Mouse (Mus musculus) MEL (cell line): ENCODE results near the gene Fam107b.

Experiments
- CTCF ChIP-seq, 3 experiments: IDR thresholded peaks in 2 of 3; conservative IDR thresholded peaks in 1 of 3; 2 replicates each; pipeline ENCODE4 v1.5.1; 2011 to 2012; ENCODE audit warnings: low read length in 3 of 3, low read depth in 2 of 3, mild to moderate bottlenecking in 2 of 3, improper control_type of control experiment in 1 of 3, inconsistent platforms in 1 of 3, mixed read lengths in 1 of 3, moderate library complexity in 1 of 3; ENCODE audit not compliant: control insufficient read depth in 1 of 3, insufficient read depth in 1 of 3, poor library complexity in 1 of 3, severe bottlenecking in 1 of 3
- ELF1 ChIP-seq: IDR thresholded peaks from 2 replicates; pipeline ENCODE4 v1.6.1; 2014; ENCODE audit warnings: low read depth, mild to moderate bottlenecking, inconsistent platforms, low read length, improper control_type of control experiment, moderate library complexity
- EP300 ChIP-seq, 2 experiments: IDR thresholded peaks; 2 replicates each; pipeline ENCODE4 v1.6.1; 2011; ENCODE audit warnings: improper control_type of control experiment in 2 of 2, low read length in 2 of 2, low read depth in 1 of 2, mild to moderate bottlenecking in 1 of 2
- GATA1 ChIP-seq: IDR thresholded peaks from 2 replicates; pipeline ENCODE4 v1.6.1; 2011; ENCODE audit warnings: low read depth, low read length, improper control_type of control experiment
- HCFC1 ChIP-seq: IDR thresholded peaks from 2 replicates; pipeline ENCODE4 v1.6.1; 2012; ENCODE audit warnings: low read depth, mild to moderate bottlenecking, inconsistent platforms, low read length, improper control_type of control experiment, moderate library complexity
- POLR2A ChIP-seq, 2 experiments: IDR thresholded peaks; 2 replicates each; pipeline ENCODE4 v1.6.1; 2011 to 2012; ENCODE audit warnings: low read length in 2 of 2, mild to moderate bottlenecking in 2 of 2, control low read depth in 1 of 2, improper control_type of control experiment in 1 of 2, low read depth in 1 of 2, moderate library complexity in 1 of 2; ENCODE audit not compliant: control insufficient read depth in 1 of 2, insufficient read depth in 1 of 2, poor library complexity in 1 of 2
- TAL1 ChIP-seq: IDR thresholded peaks from 2 replicates; pipeline ENCODE4 v1.6.1; 2012; ENCODE audit warnings: mild to moderate bottlenecking, inconsistent platforms, low read length, moderate library complexity, mixed read lengths

DNA sequence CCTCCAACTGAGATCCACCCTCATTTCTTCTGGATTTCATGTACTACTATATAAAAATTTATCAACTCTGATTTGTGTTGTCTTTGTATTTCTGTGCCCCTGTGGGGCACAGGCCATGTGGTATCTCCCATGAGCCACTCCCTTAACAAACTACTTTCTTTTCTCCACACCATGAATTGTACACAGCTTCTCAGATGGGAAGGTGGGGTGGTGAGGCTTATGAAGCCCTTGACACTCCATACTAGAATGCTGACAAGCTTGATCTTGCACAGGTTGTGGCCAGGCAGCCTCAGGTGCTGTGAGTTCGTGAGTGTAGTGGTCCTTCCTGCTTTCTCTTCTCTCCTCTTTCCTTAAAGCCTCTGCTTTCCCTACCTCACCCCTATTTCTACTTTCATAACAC, 6.9 kb downstream of the Fam107b start:
- no peak for TF ChIP-seq POLR2A (IDR thresholded peaks at IDR 0.05; ENCODE audit: control insufficient read depth in 1 of 2, insufficient read depth in 1 of 2, low read depth in 1 of 2, low read length in 2 of 2, poor library complexity in 1 of 2)
- no peak for TF ChIP-seq EP300 (IDR thresholded peaks at IDR 0.05; ENCODE audit: low read depth in 1 of 2, low read length in 2 of 2)
- no peak for TF ChIP-seq GATA1
- no peak for TF ChIP-seq HCFC1
- no peak for TF ChIP-seq TAL1
- TF ChIP-seq CTCF (IDR thresholded peaks at IDR 0.05 in 2 of 3, conservative IDR thresholded peaks at IDR 0.05 in 1 of 3; ENCODE audit: control insufficient read depth in 1 of 3, insufficient read depth in 1 of 3, low read depth in 2 of 3, low read length in 3 of 3, poor library complexity in 1 of 3, severe bottlenecking in 1 of 3): no peak
- TF ChIP-seq ELF1: no peak
